Mouse (Mus musculus): ENCODE measurements at regions not wholly inside any gene's neighbourhood (a gene's known extent, or its start where the extent isn't known, plus 50 kb on each side); places are given as distances from the start of the nearest gene placed in this dataset.

- no peak for TF ChIP-seq CTCF (IDR thresholded peaks at IDR 0.05; ENCODE audit: borderline replicate concordance, insufficient read depth, low read depth, low read length)
- TF ChIP-seq POLR2A (IDR thresholded peaks at IDR 0.05; ENCODE audit: borderline replicate concordance, insufficient read depth, low read length): no peak
Measured at GRCm38 (mm10) chr16:51910046-51910445, 121.0 kb upstream of the Cblb start.

Data from cerebellum, adult 2 months (tissue).